Mouse (Mus musculus): Measurements from ENCODE around the gene Bloc1s5. TPM values are rescaled to one million over a fixed set of nuclear protein-coding genes. Genes with fewer than 3 reads are reported as not detected.

Gene Bloc1s5
- 12.2 and 14.6 TPM in 2 replicates for polyA plus RNA-seq (2015; fragmentation: Nextera tagmentation; extraction: Ambion mirVana)

DNA sequence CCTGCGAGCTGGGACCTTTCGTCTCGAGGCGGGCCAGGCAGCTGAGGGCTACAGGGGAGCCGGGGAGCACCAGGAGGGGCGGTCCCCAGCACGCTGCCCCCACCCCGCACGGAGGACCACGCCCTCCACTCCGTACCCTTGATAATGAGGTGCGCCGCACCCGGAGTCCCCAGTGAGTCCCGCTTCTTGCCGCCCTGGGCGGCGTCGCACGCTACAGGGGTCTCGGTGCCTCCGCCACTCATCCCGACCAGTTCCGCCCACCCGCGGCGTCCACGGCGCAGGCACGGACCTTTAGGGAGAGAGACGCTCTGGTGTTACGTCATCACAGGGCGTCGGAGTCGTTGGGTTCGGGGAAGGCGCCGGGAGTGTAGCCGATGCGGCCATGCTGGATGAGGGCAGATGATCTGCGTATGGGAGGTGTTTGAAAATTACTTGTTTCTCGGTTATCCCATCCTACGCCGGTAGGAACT, at the start of gene Bloc1s5:
Bloc1s5 (minus strand) TSS at position 310 of the 470 bp plus-strand sequence.

GRCm38 (mm10) chr13:38658528-38659280, 23.8 kb upstream of the Bloc1s5 start, which contains the start of gene Eef1e1:
TSS of gene Eef1e1 (minus strand) at chr13:38659058.

Other genes starting within 250 kb of the Bloc1s5 start
- gene Txndc5, start 106.3 kb downstream of the Bloc1s5 start, polyA plus RNA-seq (2015; fragmentation: Nextera tagmentation; extraction: Ambion mirVana): 81.8 and 119 TPM in 2 replicates
- 21.3 and 23.4 TPM in 2 replicates for gene Eef1e1, start 23.9 kb upstream of the Bloc1s5 start, polyA plus RNA-seq (2015; fragmentation: Nextera tagmentation; extraction: Ambion mirVana)

All from skeletal muscle tissue, postnatal 0 days (tissue).